Comparison of ENCODE assay signal across 8 mouse cellular contexts in genomic region chr12:85289157-85290000, GRCm38 (mm10). TPM values are rescaled to one million over a fixed set of nuclear protein-coding genes. Genes with fewer than 3 reads are reported as not detected.
A peak's percentile ranks its signal among the peaks of the same experiment; 100 is the strongest.
DNase-seq lines count a peak whose midpoint lies in the region; ATAC-seq lines count a peak whose summit lies in the region.

No protein-coding gene starts in this region.

- peaks cover 28% of the 10 kb centered on the region for H3K4me1 ChIP-seq in forebrain, embryonic 10.5 days
- H3K4me1 ChIP-seq in hindbrain, embryonic 15.5 days (replicated peaks): peaks cover 20% of the 10 kb centered on the region
- 0 out of 2 replicates have a peak, but pooled peaks cover 5% of the 10 kb centered on the region for H3K4me1 ChIP-seq in liver, embryonic 11.5 days (replicated peaks; ENCODE audit: control insufficient read depth, insufficient read depth, low read length)
- peaks cover 14% of the 10 kb centered on the region for H3K4me1 ChIP-seq in neural tube, embryonic 12.5 days

- 61% methylated on average over 24 of the region's 24 CpGs for WGBS in forebrain, embryonic 10.5 days
- 61% methylated on average over 24 of the region's 24 CpGs for WGBS in hindbrain, embryonic 15.5 days
- 57% methylated on average over 24 of the region's 24 CpGs for WGBS in liver, embryonic 11.5 days
- 64% methylated on average over 24 of the region's 24 CpGs for WGBS in neural tube, embryonic 12.5 days

- ATAC-seq in hindbrain, embryonic 15.5 days (ENCODE audit: low FRiP score, low read depth): 0 out of 2 replicates have a peak, but pooled peaks have one; percentile 21
- no peak for ATAC-seq in liver, embryonic 11.5 days (replicated peaks; ENCODE audit: low FRiP score)
- no peak for ATAC-seq in neural tube, embryonic 12.5 days (ENCODE audit: low FRiP score, low read depth)

- H3K9me3 ChIP-seq in forebrain, embryonic 10.5 days: peaks cover 13% of the 10 kb centered on the region
- H3K9me3 ChIP-seq in hindbrain, embryonic 15.5 days: no peaks in the 10 kb centered on the region; the same call in 1 of the 2 replicates
- H3K9me3 ChIP-seq in liver, embryonic 11.5 days (ENCODE audit: control insufficient read depth, low read length): peaks cover 3% of the 10 kb centered on the region; the same call in 1 of the 2 replicates
- H3K9me3 ChIP-seq in neural tube, embryonic 12.5 days: peaks cover 3% of the 10 kb centered on the region; the same call in 1 of the 2 replicates

- H3K4me3 ChIP-seq in forebrain, embryonic 10.5 days: peak overlapping the region; percentile 65
- peak overlapping the region; percentile 46 for H3K4me3 ChIP-seq in hindbrain, embryonic 15.5 days
- peak overlapping the region; percentile 57; the same call in 1 of the 2 replicates for H3K4me3 ChIP-seq in liver, embryonic 11.5 days (ENCODE audit: low read depth, low read length)
- H3K4me3 ChIP-seq in neural tube, embryonic 12.5 days: peak overlapping the region; percentile 53

- H3K4me2 ChIP-seq in hindbrain, embryonic 15.5 days: peak overlapping the region; percentile 81
- peak overlapping the region; percentile 76 for H3K4me2 ChIP-seq in liver, embryonic 11.5 days
- peak overlapping the region; percentile 88 for H3K4me2 ChIP-seq in neural tube, embryonic 12.5 days (replicated peaks)

- peaks cover 23% of the 10 kb centered on the region for H3K27me3 ChIP-seq in forebrain, embryonic 10.5 days (ENCODE audit: poor library complexity, severe bottlenecking)
- H3K27me3 ChIP-seq in hindbrain, embryonic 15.5 days: no peaks in the 10 kb centered on the region
- peaks cover 16% of the 10 kb centered on the region for H3K27me3 ChIP-seq in liver, embryonic 11.5 days (replicated peaks; ENCODE audit: control insufficient read depth, insufficient read depth, low read length)
- H3K27me3 ChIP-seq in neural tube, embryonic 12.5 days (replicated peaks): no peaks in the 10 kb centered on the region

- no peaks in the 10 kb centered on the region; the same call in 1 of the 2 replicates for H3K36me3 ChIP-seq in forebrain, embryonic 10.5 days (replicated peaks)
- H3K36me3 ChIP-seq in hindbrain, embryonic 15.5 days: no peaks in the 10 kb centered on the region
- H3K36me3 ChIP-seq in liver, embryonic 11.5 days (ENCODE audit: control insufficient read depth, insufficient read depth, low read length): no peaks in the 10 kb centered on the region
- H3K36me3 ChIP-seq in neural tube, embryonic 12.5 days: no peaks in the 10 kb centered on the region

- peak overlapping the region; percentile 86 for H3K27ac ChIP-seq in forebrain, embryonic 10.5 days
- peak overlapping the region; percentile 19 for H3K27ac ChIP-seq in hindbrain, embryonic 15.5 days (replicated peaks)
- no peak overlapping the region for H3K27ac ChIP-seq in liver, embryonic 11.5 days (ENCODE audit: low read depth, low read length)
- H3K27ac ChIP-seq in neural tube, embryonic 12.5 days: no peak overlapping the region

- DNase-seq in MN1 (ENCODE audit: low spot score): peak; percentile 51
- DNase-seq in forebrain, embryonic 10.5 days (ENCODE audit: extremely low spot score, low spot score): no peak
- no peak for DNase-seq in liver, embryonic 11.5 days (ENCODE audit: low spot score)
- DNase-seq in frontal cortex, postnatal 36 days (ENCODE audit: low spot score in 2 of 2): no peak
- no peak for DNase-seq in right cerebral cortex, postnatal 4 days
- no peak for DNase-seq in spleen, postnatal 4 days (ENCODE audit: low spot score in 2 of 2)

- peak overlapping the region; percentile 44 for H3K9ac ChIP-seq in hindbrain, embryonic 15.5 days
- H3K9ac ChIP-seq in liver, embryonic 11.5 days (ENCODE audit: low read depth, low read length): no peak overlapping the region
- H3K9ac ChIP-seq in neural tube, embryonic 12.5 days: peak overlapping the region; percentile 38; the same call in 1 of the 2 replicates

RNA-seq across cellular contexts. Expression of gene Zc2hc1c, which starts 1.0 kb away (rescaled TPM):
- polyA plus RNA-seq in forebrain, embryonic 10.5 days (2016; fragmentation: Nextera tagmentation; extraction: Ambion mirVana): 1.3 and 1.7 TPM in 2 replicates
- polyA plus RNA-seq in hindbrain, embryonic 15.5 days (2015; fragmentation: Nextera tagmentation; extraction: Ambion mirVana): 1.7 and 2.2 TPM in 2 replicates
- 0.43 and 0.49 TPM in 2 replicates for polyA plus RNA-seq in liver, embryonic 11.5 days (2014; fragmentation: Nextera tagmentation; extraction: Ambion mirVana)
- polyA plus RNA-seq in neural tube, embryonic 12.5 days (2016; fragmentation: Nextera tagmentation; extraction: Ambion mirVana): 1.1 and 1.2 TPM in 2 replicates

RNA-seq across cellular contexts. Expression of gene Acyp1, which starts 1.1 kb away (rescaled TPM):
- 50.7 and 53.4 TPM in 2 replicates for polyA plus RNA-seq in forebrain, embryonic 10.5 days (2016; fragmentation: Nextera tagmentation; extraction: Ambion mirVana)
- polyA plus RNA-seq in hindbrain, embryonic 15.5 days (2015; fragmentation: Nextera tagmentation; extraction: Ambion mirVana): 51.3 and 56.1 TPM in 2 replicates
- 88.3 and 92.2 TPM in 2 replicates for polyA plus RNA-seq in liver, embryonic 11.5 days (2014; fragmentation: Nextera tagmentation; extraction: Ambion mirVana)
- polyA plus RNA-seq in neural tube, embryonic 12.5 days (2016; fragmentation: Nextera tagmentation; extraction: Ambion mirVana): 67.1 TPM in 2 replicates

RNA-seq across cellular contexts. Expression of gene Mlh3, which starts 19.0 kb away (rescaled TPM):
- polyA plus RNA-seq in forebrain, embryonic 10.5 days (2016; fragmentation: Nextera tagmentation; extraction: Ambion mirVana): 8.7 and 9.4 TPM in 2 replicates
- polyA plus RNA-seq in hindbrain, embryonic 15.5 days (2015; fragmentation: Nextera tagmentation; extraction: Ambion mirVana): 7.9 and 8.4 TPM in 2 replicates
- polyA plus RNA-seq in liver, embryonic 11.5 days (2014; fragmentation: Nextera tagmentation; extraction: Ambion mirVana): 6.1 and 7.8 TPM in 2 replicates
- polyA plus RNA-seq in neural tube, embryonic 12.5 days (2016; fragmentation: Nextera tagmentation; extraction: Ambion mirVana): 8.3 and 9.0 TPM in 2 replicates

RNA-seq across cellular contexts. Expression of gene Nek9, which starts 49.8 kb away (rescaled TPM):
- polyA plus RNA-seq in forebrain, embryonic 10.5 days (2016; fragmentation: Nextera tagmentation; extraction: Ambion mirVana): 23.9 TPM in 2 replicates
- polyA plus RNA-seq in hindbrain, embryonic 15.5 days (2015; fragmentation: Nextera tagmentation; extraction: Ambion mirVana): 12.4 TPM in 2 replicates
- 7.2 and 9.4 TPM in 2 replicates for polyA plus RNA-seq in liver, embryonic 11.5 days (2014; fragmentation: Nextera tagmentation; extraction: Ambion mirVana)
- polyA plus RNA-seq in neural tube, embryonic 12.5 days (2016; fragmentation: Nextera tagmentation; extraction: Ambion mirVana): 21.3 and 23.7 TPM in 2 replicates

Comparison
In these comparisons a context has a peak if more than half of its experiments do, and no peak if none do; other contexts are left out.
1. H3K27ac ChIP-seq: peak in forebrain, embryonic 10.5 days (single experiment) and hindbrain, embryonic 15.5 days (single experiment); none in liver, embryonic 11.5 days (single experiment) and neural tube, embryonic 12.5 days (single experiment).
2. Peak in every context shown above with its lines, with median percentiles within 50 percentile points of each other: H3K4me3 ChIP-seq and H3K4me2 ChIP-seq.